Mouse (Mus musculus) adrenal gland, postnatal 14 days (tissue): ENCODE measurements around the gene Cdc42. TPM values are rescaled to one million over a fixed set of nuclear protein-coding genes. Genes with fewer than 3 reads are reported as not detected.
A peak's percentile ranks its signal among the peaks of the same experiment; 100 is the strongest.

ENCODE experiments used
- DNase-seq: peaks from one replicate; pipeline ENCODE4 v3.0.0; 2021; ENCODE audit warnings: mixed read lengths
- total RNA-seq: library from RNA; stranded (reverse); gene quantifications from 2 replicates; pipeline ENCODE4 v1.2.3, GENCODE M21; 2021

The Cdc42 gene
- total RNA-seq, 1 experiment from 2014 or later: 355 TPM

DNA sequence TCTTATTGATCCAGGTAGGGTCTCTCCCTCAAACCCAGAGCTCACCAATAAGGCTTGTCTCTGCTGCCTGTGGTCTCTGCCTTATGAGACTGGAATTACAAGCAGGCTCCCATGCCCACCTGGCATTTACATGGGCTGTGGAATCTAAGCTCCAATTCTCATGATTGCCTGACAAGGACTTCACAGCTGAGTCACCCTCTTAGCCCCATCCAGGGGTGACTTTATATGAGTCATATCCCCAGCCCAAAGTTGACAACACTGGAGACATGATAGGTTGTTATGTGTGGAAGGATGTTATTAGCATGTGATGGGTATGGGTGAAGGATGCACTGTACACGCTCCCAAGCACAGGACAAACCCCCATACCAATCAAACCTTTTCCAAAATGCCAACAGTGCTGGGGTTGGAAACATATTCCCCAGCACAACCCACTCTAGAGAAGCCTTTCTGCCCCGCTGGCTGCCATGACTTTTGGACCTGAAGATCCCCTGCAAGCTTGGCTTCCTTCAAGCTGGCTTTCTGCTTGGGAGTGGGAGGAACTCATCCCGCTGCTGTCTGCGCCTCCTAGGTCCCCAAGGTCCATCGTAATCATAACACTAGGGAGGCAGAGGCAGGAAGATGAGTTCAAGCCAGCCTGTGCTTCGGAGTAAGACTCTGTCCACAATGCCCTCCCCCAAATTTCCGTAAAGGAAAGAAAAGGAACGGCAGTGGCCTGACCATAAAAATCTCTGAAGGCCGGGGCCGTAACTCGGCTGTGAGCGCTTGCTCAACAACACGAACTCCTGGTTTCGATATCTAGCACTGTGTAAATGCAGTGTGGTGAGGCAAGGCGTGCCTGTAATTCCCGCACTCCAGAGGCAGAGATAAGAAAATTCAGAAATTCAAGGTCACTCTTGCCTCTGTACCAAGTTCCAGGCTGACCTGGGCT lies 14.3 kb upstream of the Cdc42 start:
- peak; percentile 71 for DNase-seq

DNA sequence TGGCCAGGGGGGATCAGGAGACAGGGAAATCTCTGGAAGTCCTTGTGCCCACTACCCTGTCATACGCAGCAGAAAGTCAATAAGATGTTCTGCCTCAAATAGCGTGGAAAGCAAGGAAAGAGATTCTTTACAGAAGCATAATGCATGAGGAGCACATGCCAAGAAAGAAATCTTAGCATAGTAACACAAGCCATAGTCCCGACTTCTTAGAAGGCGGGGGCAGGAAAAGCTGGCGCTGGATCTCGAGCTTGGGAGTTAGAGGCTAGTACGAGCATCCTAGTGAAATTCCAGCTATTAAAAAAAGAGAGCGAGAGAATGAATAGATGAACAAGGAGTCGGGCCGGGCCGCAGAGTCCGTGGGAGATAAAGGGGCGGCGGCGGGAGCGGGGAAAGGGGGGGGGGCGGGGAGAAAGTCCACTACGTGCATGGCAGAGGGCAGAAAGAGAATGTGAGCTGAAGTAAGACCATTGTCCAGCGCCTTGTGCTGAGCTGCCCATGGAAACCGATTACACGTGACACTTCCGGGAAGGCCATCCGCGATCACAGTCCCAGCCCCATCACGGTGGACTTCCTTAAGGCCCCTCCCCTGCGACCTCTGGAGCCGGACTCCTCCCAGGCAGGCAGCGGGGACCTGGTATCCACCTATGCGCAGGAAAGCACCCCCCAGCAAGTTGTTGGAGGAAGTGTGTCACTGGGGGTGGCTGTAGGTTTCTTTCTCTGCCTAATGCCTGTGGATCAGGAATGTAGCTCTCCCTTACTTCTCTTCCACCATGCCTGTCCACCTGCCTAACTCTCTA lies 12.6 kb upstream of the Cdc42 start:
- peak; percentile 76 for DNase-seq

DNA sequence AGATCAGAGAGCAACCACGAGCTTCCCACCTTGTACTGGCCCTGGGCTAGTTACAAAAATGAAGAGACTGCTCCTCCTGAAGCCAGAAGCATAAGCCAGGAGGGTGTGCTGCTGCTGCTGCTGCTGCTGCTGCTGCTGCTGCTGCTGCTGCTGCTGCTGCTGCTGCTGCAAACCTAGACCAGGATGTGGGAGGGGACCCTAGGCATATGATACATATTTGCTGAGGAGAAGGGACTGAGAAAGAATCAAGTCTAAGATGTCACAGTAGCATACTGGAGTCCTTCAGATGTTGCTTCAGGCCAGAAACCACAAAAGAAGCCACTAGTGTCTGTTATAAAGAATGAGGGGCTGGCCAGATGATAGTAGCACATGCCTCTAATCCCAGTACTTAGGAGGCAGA lies 10.7 kb upstream of the Cdc42 start:
- DNase-seq: no peak

DNA sequence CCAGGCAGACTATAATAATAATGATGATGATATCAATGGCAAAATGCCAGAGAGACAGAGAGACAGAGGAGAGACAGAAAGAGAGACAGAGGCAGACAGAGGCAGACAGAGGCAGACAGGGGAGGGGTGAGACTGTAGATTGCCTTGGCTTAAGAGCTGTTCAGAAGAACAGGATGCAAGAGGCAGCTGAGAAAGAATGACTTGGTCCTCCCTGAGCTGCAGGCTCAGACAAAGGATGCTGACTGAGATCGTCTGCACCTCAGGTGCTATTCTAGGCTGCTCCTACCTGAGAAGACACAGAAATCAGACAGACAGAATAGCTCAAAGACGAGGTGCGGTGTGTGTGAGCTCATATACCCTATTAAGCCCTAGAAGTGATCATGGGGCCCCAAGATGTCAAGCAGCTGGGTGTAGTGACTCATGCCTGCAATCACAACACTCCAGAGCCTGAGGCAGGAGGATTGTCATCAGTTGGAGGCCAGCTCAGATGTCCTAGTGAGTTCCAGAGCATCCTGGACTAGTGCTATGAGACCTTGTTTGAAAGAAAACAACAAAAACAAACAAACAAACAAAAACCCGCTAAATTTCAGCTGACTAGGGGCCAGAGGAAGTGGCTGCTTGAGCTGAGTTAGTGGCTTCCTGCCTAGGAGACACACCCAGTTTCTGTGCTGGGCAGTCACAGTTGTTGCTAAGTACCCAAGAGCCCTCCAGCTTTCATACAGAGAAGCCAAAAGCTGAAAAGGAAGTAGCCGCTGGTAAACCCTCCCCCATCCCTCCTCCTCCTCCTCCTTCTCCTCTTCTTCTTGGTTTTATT lies 10.0 kb upstream of the Cdc42 start:
- peak; percentile 33 for DNase-seq

DNA sequence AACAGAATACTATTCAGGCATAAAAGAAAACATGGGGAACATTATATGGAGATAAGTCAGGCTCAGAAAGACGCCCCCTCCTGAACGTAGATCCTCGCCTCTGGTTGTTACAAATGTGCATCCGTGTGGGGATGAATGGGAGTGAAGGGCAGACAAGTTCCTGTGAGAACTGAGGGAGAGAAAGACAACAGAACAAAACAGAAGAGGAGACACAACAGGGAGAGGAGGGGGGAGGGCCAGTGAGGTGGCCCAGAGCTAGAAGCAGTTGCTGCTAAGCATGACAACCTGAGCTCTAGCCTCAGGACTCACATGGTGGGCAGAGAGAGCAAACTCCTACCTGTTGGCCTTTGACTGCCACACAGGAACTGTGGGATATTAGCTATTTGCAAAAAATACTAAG lies 8.6 kb upstream of the Cdc42 start:
- DNase-seq: no peak

DNA sequence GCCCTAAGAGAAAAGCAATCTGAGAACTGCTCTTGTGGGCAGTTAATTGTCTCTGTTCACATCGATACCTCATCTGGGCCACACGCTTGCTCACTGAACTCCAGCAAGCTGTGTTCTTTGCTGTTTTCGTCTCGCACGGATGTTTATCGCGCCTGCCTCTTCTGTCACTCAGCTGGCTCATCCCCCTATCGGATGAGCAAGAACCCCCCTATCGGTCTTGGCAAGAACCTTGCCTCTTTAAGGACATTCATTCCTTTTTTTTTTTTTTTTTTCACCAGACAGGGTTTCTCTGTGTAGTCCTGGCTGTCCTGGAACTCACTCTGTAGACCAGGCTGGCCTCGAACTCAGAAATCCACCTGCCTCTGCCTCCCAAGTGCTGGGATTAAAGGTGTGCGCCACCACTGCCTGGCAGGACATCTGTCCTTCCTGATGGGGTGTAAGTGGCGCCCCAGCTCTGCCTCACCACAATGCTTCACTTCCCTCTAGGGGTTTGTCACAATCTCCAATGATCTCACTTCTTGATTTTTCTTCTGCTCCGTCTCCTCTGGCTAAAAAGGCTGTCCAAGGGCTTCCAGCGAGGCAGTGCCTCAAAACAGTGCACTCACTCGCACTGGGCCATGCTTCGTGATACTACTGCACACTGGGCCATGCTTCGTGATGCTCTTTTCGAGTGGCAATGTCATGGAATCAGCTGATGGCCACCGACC lies 8.0 kb upstream of the Cdc42 start:
- no peak for DNase-seq

DNA sequence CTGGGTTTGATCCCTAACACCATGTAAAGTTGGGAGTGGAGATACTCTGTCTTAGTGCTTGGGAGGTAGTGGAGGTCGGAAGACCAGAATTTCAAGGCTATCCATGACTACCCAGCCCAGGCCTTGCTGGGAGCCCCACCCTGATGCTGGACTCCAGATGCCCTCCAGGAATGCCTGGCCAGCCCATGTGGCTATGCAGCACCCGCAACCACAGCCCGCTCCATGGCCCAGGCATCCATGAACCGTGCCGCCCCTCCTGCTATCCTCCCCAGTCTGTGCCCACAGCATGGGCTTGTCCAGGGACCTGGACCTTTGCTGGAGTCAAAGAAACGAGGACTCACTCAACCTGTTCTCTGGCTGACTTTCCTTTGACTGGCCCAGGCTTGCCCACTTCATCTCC lies 7.3 kb upstream of the Cdc42 start:
- no peak for DNase-seq

DNA sequence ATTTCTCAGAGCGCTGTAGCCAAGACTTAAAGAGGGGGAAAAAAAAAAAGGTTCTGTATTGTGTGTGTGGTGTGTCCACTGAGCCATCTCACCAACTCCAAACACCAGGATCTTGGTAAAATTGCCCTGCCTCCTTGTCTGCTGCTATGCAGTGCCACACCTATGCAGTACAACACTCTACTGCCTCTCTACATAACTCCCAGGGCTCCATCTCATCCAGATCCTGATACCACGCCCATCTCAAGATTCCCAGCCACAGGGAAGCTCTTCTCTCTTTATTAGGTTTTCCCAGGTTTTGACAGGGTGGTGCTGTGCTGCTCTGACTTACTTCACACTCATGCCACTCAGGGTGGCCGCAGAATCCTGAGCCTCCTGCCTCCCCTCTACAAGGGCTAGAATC lies 3.5 kb upstream of the Cdc42 start:
- no peak for DNase-seq

DNA sequence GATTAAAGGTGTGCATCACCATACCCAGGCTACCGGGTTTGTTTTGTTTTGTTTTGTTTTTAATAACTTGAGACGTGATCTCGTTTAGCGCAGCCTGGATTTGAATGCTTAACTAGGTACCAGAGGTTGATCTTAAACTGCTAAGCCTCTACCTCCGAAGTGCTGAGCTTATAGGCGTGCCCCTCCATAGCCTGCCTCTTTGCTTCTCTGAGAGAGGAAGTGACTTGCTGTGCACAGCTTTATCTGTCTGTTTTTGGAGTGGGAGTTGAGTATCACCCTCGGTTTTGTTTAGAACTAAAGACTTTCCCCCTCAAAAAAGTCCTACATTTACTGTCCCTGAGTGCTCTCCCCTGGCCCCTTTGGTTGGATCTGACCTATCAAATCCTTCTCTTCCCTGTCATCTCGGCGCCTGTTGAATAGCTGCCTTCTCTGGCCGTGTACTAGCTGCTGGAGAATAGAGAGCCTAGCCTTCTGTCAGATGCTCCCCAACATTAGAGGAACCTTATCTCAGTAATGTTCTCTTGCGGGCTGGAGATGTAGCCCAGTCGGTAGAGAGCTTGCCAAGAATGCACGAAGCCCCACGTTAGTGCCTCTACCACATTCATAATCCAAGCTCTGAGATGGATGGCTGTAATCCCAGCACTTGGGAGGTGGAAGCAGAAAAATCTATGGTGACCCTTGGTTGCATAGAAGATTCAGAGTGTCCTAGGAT lies 927 bp upstream of the Cdc42 start:
- no peak for DNase-seq

DNA sequence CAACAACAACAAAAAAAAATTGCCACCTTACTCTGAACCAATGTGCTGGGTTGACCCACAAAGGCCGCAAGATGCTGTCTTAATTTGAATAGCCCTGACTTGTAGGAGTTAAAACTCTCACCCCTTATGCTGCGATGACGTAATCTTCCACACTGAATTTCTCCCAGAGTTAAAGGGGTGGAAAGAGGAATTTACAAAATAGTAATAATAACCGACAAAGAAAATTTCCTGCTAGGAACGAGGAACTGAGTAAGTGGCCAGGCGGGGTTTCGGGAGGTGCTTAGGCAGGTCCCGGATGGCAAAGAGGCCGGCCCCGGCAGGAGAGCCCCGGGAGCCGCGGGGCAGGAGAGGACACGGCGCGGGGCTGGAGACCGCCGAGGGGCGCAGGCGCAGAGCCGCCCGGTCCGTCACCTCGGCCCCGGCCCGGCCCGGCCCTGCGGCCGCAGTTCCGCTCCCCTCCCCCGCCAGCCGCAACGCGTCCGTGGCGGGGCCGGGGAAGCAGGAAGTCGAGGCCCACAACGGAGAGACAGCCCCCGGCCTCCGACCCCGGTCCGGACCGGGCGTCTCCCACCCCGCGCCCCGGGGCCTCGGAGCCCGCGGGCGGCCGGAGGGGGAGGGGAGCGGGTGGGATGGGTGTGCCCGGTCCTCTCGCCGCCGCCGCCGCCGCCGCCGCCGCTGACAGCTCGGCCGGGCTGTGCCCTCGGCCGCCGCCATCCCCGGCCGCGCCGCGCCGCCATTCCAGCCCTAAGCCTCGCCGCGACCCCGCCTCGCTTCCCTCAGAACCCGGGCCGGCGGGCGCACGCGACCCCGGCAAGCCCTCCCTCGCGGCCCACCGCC lies 628 bp downstream of the Cdc42 start:
- peak; percentile 86 for DNase-seq

DNA sequence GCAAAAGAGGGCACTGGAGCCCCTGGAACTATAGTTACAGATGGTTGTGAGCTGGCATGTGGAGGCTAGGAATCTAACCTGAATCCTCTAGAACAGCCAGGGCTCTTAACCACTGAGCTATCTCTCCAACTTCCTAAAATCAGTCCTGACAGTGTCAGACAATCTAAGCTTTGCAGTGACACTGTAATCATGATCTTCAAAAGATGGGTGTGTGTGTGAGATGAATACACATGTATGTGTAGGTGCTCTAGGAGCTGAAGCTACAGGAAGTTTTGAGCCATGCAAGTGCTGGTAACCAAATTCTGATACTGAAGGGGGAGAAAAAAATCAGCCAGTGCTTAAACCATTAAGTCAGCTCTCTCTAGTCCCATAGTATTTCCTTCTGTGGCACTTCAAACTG lies 6.9 kb downstream of the Cdc42 start:
- no peak for DNase-seq

DNA sequence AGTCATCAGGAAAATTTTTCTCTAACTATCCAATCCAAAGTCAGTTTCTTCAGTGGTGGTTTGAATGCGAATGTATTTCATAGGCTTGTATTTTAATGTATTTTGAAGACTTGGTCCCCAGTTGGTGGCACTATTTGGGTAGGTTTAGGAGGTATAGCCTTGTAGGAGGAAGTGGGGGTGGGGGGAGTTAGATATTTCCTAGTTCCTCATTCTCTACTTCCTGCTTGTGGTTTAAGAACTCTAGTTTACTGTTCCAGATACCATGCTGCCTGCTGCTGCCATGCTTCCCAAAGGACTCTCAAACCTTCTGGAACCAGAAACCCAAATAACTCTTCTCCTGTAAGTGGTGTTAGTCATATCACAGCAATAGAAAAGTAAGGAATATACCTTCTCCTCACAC lies 11.7 kb downstream of the Cdc42 start:
- DNase-seq: no peak

DNA sequence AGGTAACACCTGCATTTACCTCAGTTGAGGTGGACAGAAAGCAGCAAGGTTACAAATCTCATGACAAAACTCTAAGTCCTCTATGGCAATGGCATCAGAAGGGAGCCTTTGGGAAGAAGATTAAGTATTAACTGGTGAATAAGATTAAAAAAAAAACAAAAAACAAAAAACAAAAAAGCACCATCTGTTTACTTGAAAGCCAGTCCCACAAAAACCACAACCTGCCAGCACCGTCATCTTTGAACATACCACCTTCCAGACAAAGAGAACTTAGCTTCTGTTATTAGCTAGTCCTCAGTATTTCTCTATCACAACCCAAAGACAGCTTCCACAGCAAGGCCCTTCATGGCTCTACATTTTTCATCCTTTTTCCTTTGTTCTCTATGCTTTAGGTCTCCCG lies 12.4 kb downstream of the Cdc42 start:
- DNase-seq: no peak

DNA sequence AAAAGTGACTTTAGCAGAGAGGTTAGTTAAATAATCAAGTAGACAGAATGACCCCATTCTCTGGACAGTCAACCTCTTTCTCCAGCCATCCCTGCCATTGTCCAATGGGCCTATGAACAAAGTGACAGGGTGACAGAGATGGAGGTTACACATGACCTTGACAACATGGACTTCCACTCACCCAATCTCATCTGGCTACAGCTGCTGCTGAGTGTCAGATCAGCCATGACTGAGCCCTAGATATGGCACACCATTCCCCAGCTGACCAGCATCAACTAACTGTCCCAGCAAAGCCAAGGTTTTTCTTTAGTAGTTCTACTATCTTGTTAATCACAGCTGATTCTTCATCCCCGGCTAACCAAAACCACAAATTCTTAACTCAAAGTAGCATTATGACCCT lies 14.7 kb downstream of the Cdc42 start:
- no peak for DNase-seq

DNA sequence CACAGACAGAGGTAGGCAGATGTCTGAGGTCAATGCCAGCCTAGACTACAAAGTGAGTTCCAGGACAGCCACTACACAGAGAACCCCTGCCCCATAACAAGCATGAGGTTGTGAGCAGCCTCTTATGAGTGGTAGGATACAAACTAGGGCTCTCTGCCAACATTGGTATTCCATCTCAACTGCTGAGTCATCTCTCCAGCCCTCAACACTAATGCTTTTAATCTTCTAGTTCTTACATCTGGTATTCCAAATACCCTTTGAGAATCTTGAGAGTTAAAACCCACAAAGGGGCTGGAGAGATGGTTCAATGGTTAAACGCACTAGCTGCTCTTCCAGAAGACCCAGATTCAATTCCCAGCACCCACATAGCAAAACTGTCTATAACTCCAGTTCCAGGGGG lies 18.1 kb downstream of the Cdc42 start:
- DNase-seq: peak; percentile 49

DNA sequence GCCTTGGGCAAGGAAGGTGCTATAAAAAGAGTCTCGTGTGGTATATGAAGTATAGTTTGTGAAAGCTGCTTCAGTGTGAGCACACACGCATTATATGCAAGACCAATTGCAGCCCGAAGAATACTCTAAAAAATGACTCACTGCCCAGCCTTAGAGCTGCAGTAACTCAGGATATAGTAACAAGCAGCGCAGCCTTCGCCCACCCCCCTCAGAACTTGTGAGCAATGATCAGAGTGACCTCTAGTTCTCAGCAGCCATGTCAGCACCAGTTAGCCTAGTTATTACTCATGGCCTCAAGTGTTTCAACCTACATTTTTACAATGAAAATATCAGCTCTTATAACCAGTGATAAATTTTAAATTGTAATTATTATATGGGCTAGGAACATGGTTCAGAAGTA lies 21.1 kb downstream of the Cdc42 start:
- DNase-seq: peak; percentile 54

DNA sequence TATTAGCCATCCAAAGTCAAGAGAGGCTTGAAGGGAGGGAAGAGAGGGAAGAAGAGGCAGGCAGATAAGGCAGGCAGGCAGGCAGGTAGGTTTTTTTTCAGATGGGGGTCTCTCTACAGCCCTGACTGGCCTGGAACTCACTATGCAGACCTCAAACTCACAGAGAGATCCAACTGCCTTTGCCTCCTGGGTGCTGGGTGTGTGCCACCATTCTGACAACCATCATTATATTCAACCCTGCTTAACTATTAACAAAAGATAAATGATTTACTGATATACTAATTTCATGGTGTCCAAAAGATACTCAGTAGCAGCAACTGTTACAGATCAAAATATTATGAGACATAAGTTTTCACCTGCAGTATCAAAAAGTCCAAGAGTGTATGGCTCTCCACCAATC lies 25.5 kb downstream of the Cdc42 start:
- DNase-seq: no peak

DNA sequence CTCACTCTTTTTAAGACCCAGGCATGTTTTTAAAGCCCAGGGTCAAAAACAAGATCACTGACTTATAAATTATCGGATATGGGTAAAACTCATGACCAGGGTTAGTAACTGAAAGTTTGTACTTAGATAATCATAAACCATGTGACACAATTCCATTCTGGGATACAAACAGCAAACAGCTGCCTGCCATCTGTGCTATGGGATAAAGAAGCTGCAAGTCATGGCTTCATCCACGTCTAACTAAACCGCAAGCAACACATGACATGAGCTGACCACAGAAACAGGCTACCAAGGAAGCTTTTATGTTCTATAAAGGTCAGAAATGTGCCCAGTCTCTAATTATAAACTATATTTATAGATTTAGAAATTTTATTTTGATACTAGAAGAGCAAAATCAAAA lies 31.0 kb downstream of the Cdc42 start:
- DNase-seq: no peak

DNA sequence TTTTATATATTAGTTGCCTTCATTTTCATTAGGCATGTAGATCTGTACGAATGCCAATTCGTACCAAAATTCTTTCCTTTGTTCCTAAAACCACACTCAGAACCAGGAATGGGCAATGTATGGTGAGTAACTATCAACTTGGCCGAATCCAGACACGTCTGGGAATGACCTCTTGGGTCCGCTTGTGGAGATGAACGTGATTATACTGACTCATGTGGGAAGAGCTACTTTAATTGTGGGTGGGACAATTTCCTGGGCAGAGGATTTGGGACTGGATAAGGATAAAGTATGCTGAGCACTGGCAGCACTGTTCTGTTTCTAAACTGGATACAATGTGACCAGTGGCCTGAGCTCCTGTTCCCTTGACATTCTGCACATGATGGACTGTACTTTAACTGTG lies 32.6 kb downstream of the Cdc42 start:
- no peak for DNase-seq

DNA sequence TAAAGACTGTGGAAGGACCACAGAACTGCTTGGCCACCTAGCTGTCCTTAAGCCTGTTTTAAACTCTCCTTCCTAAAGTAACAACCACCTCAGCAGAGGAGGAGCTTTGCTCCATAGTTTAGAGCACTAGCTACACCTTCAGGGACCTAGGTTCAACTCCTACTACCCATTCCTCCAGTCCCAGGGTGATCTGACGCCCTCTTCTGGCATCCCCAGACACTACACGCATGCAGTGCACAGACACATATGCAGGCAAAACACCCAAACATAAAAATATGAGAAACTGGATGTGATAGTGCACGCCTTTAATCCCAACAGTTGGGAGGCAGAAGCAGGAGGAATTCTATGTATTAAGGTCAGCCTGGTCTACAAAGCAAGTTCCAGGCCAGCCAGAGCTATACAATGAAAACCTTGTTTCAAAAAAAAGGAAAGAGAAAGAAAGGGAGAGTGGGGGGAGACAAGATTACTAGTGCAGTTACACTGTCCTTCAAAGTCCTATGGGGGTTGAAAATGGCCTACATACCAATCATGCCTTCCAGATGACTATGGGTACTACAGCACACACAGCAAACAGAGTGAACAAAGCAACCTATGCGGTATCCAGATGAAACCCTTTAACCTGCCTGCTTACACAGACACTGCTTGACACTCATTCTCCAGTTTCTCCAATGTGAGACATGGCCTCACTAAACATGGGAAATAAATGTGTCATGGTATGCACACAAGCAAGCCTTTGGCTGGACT lies 41.3 kb downstream of the Cdc42 start:
- no peak for DNase-seq
